Mouse (Mus musculus): ENCODE results near the gene Ncapg. TPM values are rescaled to one million over a fixed set of nuclear protein-coding genes. Genes with fewer than 3 reads are reported as not detected.
A peak's percentile ranks its signal among the peaks of the same experiment; 100 is the strongest.

Gene Ncapg
- polyA plus RNA-seq, 1 experiment, result 38.4 TPM

DNA sequence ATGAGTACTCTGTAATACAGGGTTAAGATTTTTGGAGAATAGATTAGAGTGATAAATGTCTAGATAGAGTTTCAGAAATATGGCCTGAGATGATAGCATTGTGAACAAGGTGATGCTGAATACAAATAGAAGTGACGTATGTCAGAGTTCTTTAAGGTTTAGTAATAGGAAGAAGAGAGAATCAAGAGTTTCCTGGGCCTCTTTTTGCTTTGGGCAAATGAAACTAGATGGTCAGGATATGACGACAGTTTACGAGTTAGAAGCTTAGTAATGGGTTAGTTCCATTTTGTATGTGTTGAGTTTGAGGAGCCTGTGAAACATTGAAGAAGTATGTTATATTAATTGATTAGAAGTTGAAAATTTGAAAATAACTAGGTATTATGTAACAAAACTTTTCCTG is 16.5 kb downstream of the Ncapg start:
- Histone ChIP-seq H3K4me3 (ENCODE audit: insufficient read depth, low read length) (no peak overlapping the region), H3K4me1 (ENCODE audit: control insufficient read depth, insufficient read depth, low read length) (peaks cover 2% of the 10 kb centered on the region; the same call in 1 of the 2 replicates), H3K27ac (ENCODE audit: insufficient read depth, low read length) (no peak overlapping the region)
- TF ChIP-seq CTCF (IDR thresholded peaks at IDR 0.05; ENCODE audit: borderline replicate concordance, insufficient read depth, low read length) (no peak), POLR2A (IDR thresholded peaks at IDR 0.05; ENCODE audit: low read depth, low read length) (no peak)

DNA sequence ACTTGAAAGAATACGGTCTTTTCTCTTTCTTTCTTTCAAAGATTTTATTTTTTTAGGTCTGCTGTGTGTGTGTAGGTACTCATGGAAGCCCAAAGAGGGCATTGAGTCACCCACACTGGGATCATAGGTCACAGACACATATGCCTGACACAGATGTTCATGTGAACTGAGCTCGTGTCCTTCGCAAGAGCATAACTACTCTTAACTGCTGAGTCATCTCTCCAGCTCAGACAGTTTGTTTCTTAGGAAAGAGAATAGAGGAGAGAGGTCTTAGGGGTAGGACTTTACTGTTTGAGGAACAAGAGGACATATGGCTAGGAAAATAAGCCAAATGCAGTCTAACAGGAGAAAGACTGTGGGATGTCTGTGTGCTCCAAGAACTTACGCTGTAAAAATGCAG is 19.4 kb downstream of the Ncapg start:
- Histone ChIP-seq H3K4me3 (ENCODE audit: insufficient read depth, low read length) (no peak overlapping the region), H3K27ac (ENCODE audit: insufficient read depth, low read length) (peak overlapping the region; percentile 91), H3K4me1 (ENCODE audit: control insufficient read depth, insufficient read depth, low read length) (peaks cover 2% of the 10 kb centered on the region; the same call in 1 of the 2 replicates)
- TF ChIP-seq CTCF (IDR thresholded peaks at IDR 0.05; ENCODE audit: borderline replicate concordance, insufficient read depth, low read length), result no peak
- no peak for TF ChIP-seq POLR2A (IDR thresholded peaks at IDR 0.05; ENCODE audit: low read depth, low read length)

DNA sequence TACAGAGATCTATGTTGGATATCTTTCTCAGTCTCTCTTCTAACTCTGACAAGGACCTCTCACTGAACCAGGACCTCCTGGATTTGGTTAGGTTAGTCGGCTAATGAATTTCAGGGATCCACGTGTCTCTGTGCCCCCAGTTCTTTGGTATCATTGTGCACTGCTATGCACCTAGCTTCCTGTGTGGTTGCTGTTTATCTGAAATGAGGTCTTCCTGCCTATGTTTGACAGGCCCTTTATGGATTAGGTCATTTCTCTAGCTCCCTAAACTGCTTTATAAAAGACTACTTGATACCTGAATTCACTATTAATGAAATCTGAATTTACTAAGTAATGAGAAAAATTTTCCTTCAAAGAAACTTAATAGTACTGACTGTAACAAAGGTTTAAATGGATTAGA is 21.1 kb downstream of the Ncapg start:
- Histone ChIP-seq H3K4me1 (ENCODE audit: control insufficient read depth, insufficient read depth, low read length) (peaks cover 2% of the 10 kb centered on the region; the same call in 1 of the 2 replicates), H3K4me3 (ENCODE audit: insufficient read depth, low read length) (no peak overlapping the region), H3K27ac (ENCODE audit: insufficient read depth, low read length) (no peak overlapping the region)
- TF ChIP-seq CTCF (IDR thresholded peaks at IDR 0.05; ENCODE audit: borderline replicate concordance, insufficient read depth, low read length) (no peak), POLR2A (IDR thresholded peaks at IDR 0.05; ENCODE audit: low read depth, low read length) (no peak)

DNA sequence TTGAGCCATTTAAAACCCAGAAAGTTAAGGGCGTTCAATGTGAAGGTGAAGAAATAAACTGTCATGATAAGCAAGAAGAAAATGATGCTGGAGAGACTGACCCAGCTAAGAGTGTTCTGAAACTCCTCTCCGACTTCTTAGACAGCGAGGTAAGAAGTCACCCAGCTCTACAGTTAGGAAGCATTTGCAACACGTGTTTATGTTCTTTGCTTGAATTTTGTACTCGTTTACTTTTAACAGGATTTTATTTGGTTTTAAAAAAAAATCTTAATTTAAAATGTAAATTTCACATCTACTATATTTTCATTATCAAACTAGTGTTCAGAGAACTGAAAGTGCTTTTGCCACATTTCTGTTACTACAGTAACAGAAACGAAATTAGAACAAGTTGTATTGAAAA is 22.0 kb downstream of the Ncapg start:
- TF ChIP-seq POLR2A (IDR thresholded peaks at IDR 0.05; ENCODE audit: low read depth, low read length) (no peak), CTCF (IDR thresholded peaks at IDR 0.05; ENCODE audit: borderline replicate concordance, insufficient read depth, low read length) (no peak)
- Histone ChIP-seq H3K4me1 (ENCODE audit: control insufficient read depth, insufficient read depth, low read length) (peaks cover 2% of the 10 kb centered on the region; the same call in 1 of the 2 replicates), H3K4me3 (ENCODE audit: insufficient read depth, low read length) (no peak overlapping the region), H3K27ac (ENCODE audit: insufficient read depth, low read length) (no peak overlapping the region)

DNA sequence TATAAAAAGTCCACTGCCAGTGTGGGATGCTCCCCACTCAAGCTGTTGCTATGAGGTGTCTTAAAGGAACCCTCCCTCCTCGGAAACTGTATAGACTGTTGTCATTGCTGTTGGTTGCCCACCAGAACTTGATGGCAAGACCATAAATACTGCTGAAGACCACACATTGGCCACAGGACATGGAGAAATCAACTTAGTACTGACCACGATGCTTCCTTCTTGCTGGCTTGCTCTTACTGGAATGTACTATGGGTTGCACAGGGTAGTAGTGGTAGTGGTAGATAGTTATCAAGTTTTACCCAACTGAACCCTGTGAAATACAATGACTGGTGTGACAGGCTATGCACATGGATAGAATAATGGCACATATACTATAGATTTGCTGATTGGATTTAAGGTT is 37.1 kb downstream of the Ncapg start:
- H3K4me3 ChIP-seq (ENCODE audit: insufficient read depth, low read length), result no peak overlapping the region
- H3K27ac ChIP-seq (ENCODE audit: insufficient read depth, low read length), result no peak overlapping the region
- no peaks in the 10 kb centered on the region for H3K4me1 ChIP-seq (ENCODE audit: control insufficient read depth, insufficient read depth, low read length)
- TF ChIP-seq POLR2A (IDR thresholded peaks at IDR 0.05; ENCODE audit: low read depth, low read length), result no peak

DNA sequence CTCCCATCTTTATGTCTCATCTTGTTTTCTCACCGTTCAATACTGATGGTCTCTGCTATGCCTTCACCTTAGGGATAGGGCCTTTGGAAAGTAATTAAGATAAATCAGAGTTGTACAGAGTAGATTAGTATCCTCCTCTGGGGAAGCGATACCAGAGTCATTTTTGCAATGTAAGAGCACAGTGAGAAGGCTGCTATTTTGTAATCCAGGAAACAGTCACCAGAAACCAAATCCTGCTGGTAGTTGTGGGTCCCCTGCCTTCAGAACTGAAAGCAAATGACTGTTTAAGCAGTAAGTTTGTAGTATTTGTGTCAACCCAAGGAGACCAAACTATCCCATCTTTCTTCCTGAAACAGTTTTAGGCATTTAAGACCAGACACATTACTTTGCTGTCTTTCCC is 39.9 kb downstream of the Ncapg start:
- Histone ChIP-seq H3K27ac (ENCODE audit: insufficient read depth, low read length) (no peak overlapping the region), H3K4me1 (ENCODE audit: control insufficient read depth, insufficient read depth, low read length) (no peaks in the 10 kb centered on the region), H3K4me3 (ENCODE audit: insufficient read depth, low read length) (no peak overlapping the region)
- no peak for TF ChIP-seq POLR2A (IDR thresholded peaks at IDR 0.05; ENCODE audit: low read depth, low read length)
- no peak for TF ChIP-seq CTCF (IDR thresholded peaks at IDR 0.05; ENCODE audit: borderline replicate concordance, insufficient read depth, low read length)

DNA sequence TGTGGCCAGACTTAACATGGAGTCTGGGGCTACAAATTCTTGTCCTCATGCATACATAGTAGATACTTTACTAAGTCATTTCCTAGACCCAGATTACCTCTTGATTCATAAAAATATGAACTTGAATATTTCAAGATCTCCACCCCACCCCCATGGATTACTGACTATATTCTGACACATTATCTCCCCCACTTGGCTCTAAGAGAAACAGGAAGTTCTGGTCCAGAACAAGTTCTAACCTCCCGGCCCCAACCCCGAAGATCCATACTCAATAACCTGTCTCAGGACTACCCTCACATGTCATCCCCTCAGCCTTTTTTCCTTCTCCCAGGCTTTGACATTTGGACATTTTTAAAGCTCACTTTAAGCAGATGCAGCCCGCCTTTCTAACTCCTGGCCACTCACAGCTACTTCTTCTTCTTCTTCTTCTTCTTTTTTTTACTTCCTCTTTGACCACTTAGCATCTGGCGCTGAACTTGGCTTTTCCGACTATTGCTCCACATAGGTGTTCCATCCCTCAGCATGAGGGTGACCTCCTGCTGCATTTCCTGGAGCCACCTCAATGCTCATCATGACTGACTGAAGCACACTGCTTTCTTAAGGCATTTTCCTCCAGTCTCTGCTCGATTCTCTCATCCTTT is 49.2 kb downstream of the Ncapg start:
- no peak overlapping the region for H3K4me3 ChIP-seq (ENCODE audit: insufficient read depth, low read length)
- no peaks in the 10 kb centered on the region for H3K4me1 ChIP-seq (ENCODE audit: control insufficient read depth, insufficient read depth, low read length)
- H3K27ac ChIP-seq (ENCODE audit: insufficient read depth, low read length), result no peak overlapping the region
- no peak for TF ChIP-seq POLR2A (IDR thresholded peaks at IDR 0.05; ENCODE audit: low read depth, low read length)
- TF ChIP-seq CTCF (IDR thresholded peaks at IDR 0.05; ENCODE audit: borderline replicate concordance, insufficient read depth, low read length), result no peak

DNA sequence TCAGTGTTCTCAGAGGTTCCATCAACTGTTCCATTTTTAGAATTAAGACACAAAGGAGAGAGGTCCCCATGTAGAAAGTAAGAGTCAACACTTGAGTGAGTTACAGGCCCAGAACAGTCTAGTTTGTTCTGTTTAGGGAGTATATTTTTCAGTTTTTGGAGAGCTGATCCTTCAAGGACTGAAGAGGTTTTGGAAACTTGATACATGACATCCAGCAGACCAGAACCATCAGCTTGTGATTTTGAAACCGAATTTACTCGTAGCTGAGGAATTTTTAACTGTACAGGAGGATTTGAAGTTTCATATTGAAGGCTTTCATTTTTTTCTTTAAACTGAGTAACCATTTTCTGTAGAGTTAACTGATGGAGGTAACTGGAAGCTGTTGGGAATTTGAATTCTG is 64.0 kb downstream of the Ncapg start:
- TF ChIP-seq POLR2A (IDR thresholded peaks at IDR 0.05; ENCODE audit: low read depth, low read length) (no peak), CTCF (IDR thresholded peaks at IDR 0.05; ENCODE audit: borderline replicate concordance, insufficient read depth, low read length) (no peak)
- no peak overlapping the region for H3K4me3 ChIP-seq (ENCODE audit: insufficient read depth, low read length)

DNA sequence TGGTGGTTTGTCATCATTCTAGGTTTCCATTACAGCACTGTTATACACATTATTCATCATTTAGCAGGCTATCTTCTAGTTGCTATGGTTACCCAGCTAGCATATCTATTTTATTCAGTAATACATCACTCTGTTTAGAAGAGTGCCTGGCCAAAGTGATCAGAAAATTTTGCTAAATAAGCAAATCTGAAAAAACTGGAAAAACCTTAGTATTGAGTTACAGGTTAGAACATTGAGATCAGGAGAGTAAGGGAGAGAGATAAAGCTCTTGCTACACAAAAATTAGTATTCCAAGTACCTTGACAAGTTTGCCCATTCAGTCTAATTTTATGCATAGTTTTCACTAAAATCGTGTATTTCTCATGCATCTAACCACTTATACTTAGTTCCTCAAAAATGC is 68.2 kb downstream of the Ncapg start:
- no peak for TF ChIP-seq CTCF (IDR thresholded peaks at IDR 0.05; ENCODE audit: borderline replicate concordance, insufficient read depth, low read length)
- TF ChIP-seq POLR2A (IDR thresholded peaks at IDR 0.05; ENCODE audit: low read depth, low read length), result no peak
- H3K4me1 ChIP-seq (ENCODE audit: control insufficient read depth, insufficient read depth, low read length), result no peaks in the 10 kb centered on the region
- H3K4me3 ChIP-seq (ENCODE audit: insufficient read depth, low read length), result no peak overlapping the region
- H3K27ac ChIP-seq (ENCODE audit: insufficient read depth, low read length), result no peak overlapping the region

More for the DNA sequence above, 64.0 kb downstream of the Ncapg start:
- Histone ChIP-seq H3K4me1 (ENCODE audit: control insufficient read depth, insufficient read depth, low read length) (no peaks in the 10 kb centered on the region), H3K27ac (ENCODE audit: insufficient read depth, low read length) (no peak overlapping the region)

Other genes with a start within 250 kb of the Ncapg start
- gene Qdpr, start 219.7 kb upstream of the Ncapg start, polyA plus RNA-seq (2011; ENCODE audit: insufficient read length, low read depth, missing spikeins), result 36.8 and 49.1 TPM in 2 replicates
- not detected in 2 replicates for gene Clrn2, start 216.2 kb upstream of the Ncapg start, polyA plus RNA-seq (2011; ENCODE audit: insufficient read length, low read depth, missing spikeins)
- gene Lap3, start 176.5 kb upstream of the Ncapg start, polyA plus RNA-seq (2011; ENCODE audit: insufficient read length, low read depth, missing spikeins), result 73.4 and 116 TPM in 2 replicates
- gene Med28, start 149.7 kb upstream of the Ncapg start, polyA plus RNA-seq (2011; ENCODE audit: insufficient read length, low read depth, missing spikeins), result 74.8 and 98.0 TPM in 2 replicates
- not detected in 2 replicates for gene Fam184b, start 30.3 kb upstream of the Ncapg start, polyA plus RNA-seq (2011; ENCODE audit: insufficient read length, low read depth, missing spikeins)
- gene Lcorl, start 187.7 kb downstream of the Ncapg start, polyA plus RNA-seq (2011; ENCODE audit: insufficient read length, low read depth, missing spikeins), result 10.8 and 20.9 TPM in 2 replicates

Measured in embryonic fibroblast, embryonic 13.5 days (primary cell).